Mouse (Mus musculus): ENCODE measurements around the gene Osbpl3.

Osbpl3 gene

GRCm38 (mm10) chr6:50403524-50403923 is 52.5 kb downstream of the Osbpl3 start:
- DNase-seq (ENCODE audit: low read depth): no peak

GRCm38 (mm10) chr6:50402872-50403271 is 53.1 kb downstream of the Osbpl3 start:
- DNase-seq (ENCODE audit: low read depth): no peak

GRCm38 (mm10) chr6:50400234-50400633 is 55.8 kb downstream of the Osbpl3 start:
- DNase-seq (ENCODE audit: low read depth): no peak

GRCm38 (mm10) chr6:50399427-50400195 is 56.4 kb downstream of the Osbpl3 start:
- no peak for DNase-seq (ENCODE audit: low read depth)

- DNase-seq (ENCODE audit: low read depth): no peak
These were observed 57.7 kb downstream of the Osbpl3 start for GRCm38 (mm10) chr6:50398324-50398723.

- DNase-seq (ENCODE audit: low read depth): no peak
These were observed 58.9 kb downstream of the Osbpl3 start for GRCm38 (mm10) chr6:50397116-50397515.

GRCm38 (mm10) chr6:50395641-50396312 is 60.2 kb downstream of the Osbpl3 start:
- DNase-seq (ENCODE audit: low read depth): no peak

- no peak for DNase-seq (ENCODE audit: low read depth)
These were observed 61.6 kb downstream of the Osbpl3 start for GRCm38 (mm10) chr6:50394432-50394831.

- no peak for DNase-seq (ENCODE audit: low read depth)
These were observed 62.0 kb downstream of the Osbpl3 start for GRCm38 (mm10) chr6:50393960-50394359.

- DNase-seq (ENCODE audit: low read depth): no peak
These were observed 64.0 kb downstream of the Osbpl3 start for GRCm38 (mm10) chr6:50391951-50392350.

- DNase-seq (ENCODE audit: low read depth): no peak
These were observed 65.7 kb downstream of the Osbpl3 start for GRCm38 (mm10) chr6:50390313-50390712.

- DNase-seq (ENCODE audit: low read depth): no peak
These were observed 68.4 kb downstream of the Osbpl3 start for GRCm38 (mm10) chr6:50387629-50388028.

GRCm38 (mm10) chr6:50386497-50386896 is 69.5 kb downstream of the Osbpl3 start:
- DNase-seq (ENCODE audit: low read depth): no peak

GRCm38 (mm10) chr6:50385451-50386013 is 70.5 kb downstream of the Osbpl3 start:
- DNase-seq (ENCODE audit: low read depth): no peak

- no peak for DNase-seq (ENCODE audit: low read depth)
These were observed 73.3 kb downstream of the Osbpl3 start for GRCm38 (mm10) chr6:50382711-50383110.

GRCm38 (mm10) chr6:50382196-50382595 is 73.8 kb downstream of the Osbpl3 start:
- no peak for DNase-seq (ENCODE audit: low read depth)

GRCm38 (mm10) chr6:50381504-50382091 is 74.4 kb downstream of the Osbpl3 start:
- DNase-seq (ENCODE audit: low read depth): peak; percentile 25

- DNase-seq (ENCODE audit: low read depth): no peak
These were observed 76.3 kb downstream of the Osbpl3 start for GRCm38 (mm10) chr6:50379740-50380139.

- no peak for DNase-seq (ENCODE audit: low read depth)
These were observed 76.9 kb downstream of the Osbpl3 start for GRCm38 (mm10) chr6:50379136-50379535.

GRCm38 (mm10) chr6:50377742-50378720 is 78.0 kb downstream of the Osbpl3 start:
- no peak for DNase-seq (ENCODE audit: low read depth)

- no peak for DNase-seq (ENCODE audit: low read depth)
These were observed 79.3 kb downstream of the Osbpl3 start for GRCm38 (mm10) chr6:50376684-50377083.

Measured in c-Kit-positive CD71-positive TER-119-negative erythroid progenitor cells, embryonic 14.5 days (primary cell).